Mouse (Mus musculus) spleen, adult 18-20 months (tissue): ENCODE data around the gene Filip1.

Experiments used
- DNase-seq, 2 experiments: peaks; one replicate each; pipeline ENCODE4 v3.0.0; 2022; ENCODE audit warnings: mixed read lengths in 2 of 2

Filip1 gene

DNA sequence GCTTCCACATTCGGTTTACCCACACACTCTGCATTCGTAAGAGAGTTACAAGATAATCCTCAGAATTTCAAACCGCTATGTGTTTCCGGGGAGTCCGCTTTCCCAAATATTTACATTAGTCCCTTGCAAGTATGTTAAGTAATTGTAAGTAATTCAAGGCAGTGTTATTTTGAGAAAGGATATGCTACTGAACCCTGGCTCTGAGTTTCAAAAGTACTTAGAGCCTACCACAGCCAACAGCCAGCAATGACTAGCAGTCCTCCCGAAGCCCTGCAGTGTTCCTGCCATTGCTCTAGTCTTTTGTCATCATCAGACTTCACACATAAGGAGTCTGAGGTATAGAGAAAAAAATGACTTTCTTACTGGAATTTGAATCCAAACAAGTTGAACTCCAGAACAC is 67.8 kb downstream of the Filip1 start:
- DNase-seq: no peak

DNA sequence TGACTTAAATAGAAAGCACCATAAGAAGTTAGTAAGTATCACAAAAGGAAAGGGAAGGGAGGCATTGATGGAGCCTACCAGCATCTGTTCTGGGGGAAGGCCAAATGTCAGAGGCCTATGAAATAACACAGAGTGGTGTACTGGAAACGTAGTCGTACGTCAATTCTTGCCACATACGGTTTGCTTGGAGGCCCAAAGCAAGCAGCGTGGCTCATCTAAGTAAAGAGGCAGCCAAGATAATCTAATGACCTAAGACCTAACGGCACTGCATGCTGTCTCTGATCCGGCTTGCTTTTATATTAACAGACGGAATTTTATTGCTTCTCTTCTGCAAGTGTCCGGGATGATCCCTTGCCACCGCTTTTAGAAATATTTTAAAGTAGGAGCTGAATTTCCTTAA is 68.7 kb downstream of the Filip1 start:
- no peak for DNase-seq

DNA sequence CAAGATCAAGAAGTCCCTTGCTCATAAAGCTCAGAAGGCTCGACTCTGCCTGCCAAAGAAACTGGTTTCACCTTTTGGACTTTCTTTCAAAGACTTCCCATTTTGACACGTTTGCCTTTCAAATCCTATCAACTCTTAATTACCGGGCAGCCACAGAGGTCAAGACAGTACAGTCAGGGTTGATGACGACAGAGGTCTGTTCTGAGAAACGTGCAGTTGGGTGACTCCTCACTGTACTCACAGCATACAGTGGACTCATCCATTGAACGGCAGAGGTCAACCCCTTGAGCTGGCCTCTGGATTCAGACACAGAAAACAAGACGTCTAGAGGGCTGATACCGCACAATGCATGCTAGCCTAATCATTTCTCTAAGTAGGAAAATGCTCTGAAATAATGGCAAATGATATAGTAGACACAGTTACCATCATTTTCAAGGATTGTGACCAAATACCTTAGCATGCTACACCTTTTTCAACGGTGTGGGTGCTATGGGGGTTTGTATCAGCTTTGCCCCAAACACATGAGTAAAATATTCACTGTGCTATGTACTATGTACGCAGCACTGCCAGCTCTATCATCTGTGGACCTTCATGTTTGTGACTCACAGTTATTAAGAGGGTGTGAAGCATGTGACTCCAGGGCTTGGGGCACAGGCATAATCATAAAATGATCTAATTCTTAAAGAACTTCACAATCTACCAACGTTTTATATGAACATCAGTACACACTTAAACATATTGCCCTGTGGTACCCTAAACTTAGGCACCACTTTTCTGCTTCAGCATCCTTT is 74.0 kb downstream of the Filip1 start:
- DNase-seq: no peak

DNA sequence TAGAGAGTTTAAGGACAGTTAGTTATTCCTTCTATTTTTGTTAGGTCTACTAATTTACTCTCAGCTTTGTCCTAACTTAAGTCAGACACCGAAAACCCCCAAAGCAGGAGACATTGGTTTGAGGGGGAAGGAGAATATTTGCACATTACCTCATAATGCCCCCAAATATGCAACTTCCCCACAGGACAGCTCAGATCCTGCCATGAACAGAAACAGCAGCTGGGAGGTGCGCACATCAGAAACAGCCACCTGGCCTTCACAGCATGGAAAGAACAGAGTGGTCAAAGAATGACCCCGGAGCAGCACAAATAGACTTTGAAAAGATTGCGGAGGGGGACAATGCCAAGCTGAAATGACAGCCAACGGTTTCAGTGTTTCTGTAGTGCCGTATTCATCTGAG is 75.1 kb downstream of the Filip1 start:
- no peak for DNase-seq

DNA sequence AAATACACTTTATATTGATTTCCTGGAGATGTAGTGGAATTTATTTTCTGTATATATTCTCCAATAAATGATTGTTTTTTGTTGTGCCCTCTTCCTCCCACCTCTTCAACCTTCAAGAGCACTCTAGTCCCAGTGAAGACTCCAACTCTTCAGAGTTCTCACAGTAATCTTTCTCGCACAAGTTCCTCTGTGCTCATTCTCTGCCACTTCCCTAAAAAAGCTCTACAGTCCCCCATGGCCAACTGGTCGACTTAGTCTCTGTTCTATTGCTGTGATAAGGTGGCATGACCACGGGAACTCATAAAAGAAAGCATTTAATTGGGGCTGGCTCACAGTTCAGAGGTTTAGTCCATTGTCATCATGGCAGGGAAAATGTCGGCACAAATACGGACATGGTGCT is 80.1 kb downstream of the Filip1 start:
- no peak for DNase-seq

DNA sequence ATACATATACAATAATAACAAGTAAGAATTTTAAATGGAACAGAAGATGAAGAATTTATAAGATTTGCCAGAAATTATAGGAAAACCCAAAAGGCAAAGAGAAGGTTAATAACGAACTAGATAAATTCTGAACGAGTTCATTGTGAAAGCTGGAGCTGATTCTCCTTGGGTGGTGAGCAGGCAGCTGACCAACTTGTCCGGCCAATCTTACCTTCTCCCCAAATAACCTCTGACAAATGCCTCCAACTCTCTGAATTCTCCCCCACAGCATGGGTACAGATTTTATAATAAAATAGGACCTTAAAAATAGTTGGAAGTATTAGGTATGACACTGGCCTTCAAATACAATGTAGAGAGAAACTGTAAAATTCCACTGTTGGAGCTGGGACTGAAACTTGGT is 84.6 kb downstream of the Filip1 start:
- DNase-seq: no peak

DNA sequence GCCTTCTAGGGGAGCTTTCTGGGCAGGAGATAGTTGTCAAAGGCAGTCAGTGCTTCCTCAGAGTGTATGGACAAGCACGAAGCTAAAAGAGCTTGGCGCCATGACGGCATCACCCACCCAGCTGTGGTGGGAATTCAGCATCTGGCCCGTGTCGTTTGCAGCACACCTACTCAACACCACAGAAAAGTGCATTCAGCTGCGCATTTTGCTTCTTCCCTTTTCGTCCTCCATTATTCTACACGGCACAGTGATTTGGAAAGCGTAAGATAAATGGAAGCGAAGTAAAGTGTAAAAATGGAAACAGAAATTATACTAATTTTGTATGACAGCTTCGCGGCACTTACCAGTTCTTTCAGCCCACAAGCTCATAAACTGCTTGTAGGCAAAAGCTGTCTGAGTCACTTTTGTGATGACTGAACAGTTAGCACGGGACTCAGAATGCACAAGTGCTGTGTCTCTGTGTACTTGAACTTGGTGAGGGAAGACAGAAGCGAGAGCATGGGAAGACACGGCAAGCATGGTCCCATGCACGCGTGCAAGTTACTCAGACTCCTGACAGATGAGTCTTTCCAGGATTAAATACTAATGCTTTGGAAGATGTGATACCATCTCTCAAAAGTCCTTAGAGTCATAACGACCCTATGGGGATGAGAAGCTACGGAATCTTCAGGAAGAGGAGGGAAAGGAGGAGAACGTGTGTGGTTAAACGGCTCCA is 85.3 kb downstream of the Filip1 start:
- DNase-seq: no peak

DNA sequence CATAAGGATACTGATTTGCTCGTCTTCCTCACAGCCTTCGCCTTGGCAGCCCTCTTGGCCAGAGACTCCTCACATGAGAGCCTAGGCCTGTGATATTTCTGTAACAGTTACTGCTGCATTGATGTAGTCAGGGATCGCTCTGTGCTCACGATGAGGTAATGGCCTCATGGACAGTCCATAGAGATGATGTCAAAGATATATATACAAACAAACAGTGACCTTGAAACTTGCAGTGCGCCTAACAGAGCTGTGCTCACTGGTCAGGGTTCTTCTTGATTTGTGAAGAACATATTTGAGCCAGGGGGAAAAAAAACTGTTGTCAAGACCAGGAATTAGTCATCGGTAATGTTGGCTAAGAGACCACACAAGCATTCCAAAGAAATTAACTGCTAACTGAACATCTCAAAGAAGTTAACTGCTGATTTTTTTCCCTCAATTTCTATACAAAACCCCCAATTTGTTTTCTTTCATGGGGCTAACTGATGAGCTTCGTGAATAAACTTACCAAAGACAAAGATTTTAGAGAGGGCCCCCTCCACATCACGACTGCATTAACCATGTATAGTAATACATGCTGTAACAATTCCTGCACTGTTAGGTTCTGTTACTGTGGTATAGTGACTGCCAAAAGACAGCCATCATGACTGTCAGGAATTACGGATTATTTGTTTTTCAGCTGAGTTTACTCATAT is 86.0 kb downstream of the Filip1 start:
- DNase-seq: no peak

DNA sequence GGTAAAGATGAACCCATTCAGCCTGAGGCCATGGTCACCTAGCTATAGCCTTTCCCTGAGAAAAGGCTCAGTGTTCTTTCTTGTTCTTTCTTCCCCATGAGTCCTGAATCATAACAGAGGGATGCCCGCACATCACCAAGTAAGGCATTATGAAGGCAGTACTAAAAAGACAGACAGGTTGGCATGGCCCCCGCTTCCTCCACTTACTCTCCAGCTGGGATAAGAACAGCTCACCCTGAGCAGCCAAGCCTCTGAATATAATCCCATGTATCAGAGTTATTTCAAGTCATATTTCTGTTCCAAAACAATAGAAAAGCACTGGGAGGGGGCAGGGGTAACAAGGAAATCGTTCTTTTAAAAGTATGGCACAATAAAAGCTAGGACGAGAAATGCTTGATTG is 86.7 kb downstream of the Filip1 start:
- no peak for DNase-seq

DNA sequence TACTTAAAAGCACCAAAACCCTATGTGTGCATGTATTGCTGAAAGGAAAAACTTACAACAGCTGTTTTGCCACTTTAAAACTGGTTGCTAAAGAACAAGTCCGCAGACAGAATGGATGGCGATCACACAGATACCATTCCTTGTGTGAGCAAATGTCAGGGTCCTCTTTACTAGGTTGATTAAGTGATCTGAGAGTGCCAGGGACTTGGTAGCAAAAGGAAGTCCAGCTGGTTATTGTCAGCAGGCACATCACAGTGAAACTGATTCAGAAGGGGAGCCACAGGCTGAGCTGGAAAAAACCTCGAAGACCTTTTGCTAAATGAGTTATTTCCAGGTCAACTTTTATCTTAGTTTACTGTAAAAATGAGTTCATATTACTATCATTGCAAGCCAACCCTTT is 89.4 kb downstream of the Filip1 start:
- no peak for DNase-seq

DNA sequence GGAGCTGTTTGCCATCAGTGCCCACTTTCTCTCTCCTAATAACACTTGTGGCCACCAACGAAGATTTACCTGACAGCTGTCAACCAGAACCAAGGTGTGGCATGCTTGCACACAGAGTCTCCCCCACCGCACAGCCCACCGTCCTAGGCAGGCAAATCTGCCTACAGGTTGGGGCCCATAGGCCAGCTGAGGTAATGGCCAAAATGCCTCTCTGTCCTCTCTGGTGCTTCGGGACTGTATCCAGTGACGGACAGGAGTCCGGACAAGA is 90.2 kb downstream of the Filip1 start:
- no peak for DNase-seq

DNA sequence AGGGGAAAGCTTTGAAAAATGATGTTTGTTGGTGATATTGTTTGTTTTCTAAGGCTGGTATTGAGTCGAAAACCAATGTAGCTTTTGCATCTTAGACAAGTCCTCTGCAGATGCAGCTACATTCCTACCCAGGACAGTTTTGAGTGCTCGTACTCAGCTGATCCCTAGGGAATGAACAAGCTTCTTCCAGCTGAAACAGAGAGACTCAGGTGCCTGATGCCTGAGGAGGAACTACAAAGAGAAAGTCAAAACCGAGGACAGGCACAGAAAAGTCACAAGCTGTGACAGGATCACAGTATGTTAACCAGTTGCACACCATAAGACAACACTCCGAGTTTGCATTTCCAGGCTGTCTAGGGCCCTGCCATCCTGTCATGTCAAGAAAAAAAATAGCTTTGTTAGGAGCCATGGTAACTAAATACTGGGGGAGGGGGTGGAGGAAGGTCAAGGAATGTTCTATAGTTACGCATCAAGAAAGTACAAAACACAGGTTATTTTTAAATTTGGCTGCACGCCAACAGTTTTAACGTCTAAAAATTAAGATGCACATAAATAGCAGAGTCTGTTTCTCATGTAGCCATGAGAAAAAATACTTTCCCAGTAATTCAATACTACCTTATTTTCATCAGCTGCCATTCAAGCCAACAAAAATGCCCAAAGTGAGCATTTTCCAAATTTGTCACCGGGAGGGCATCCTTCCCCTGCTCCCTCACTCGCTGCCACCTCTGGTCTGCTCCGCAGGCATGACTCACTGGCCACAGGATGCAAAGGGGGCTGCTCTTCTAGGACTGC is 90.8 kb downstream of the Filip1 start:
- no peak for DNase-seq

DNA sequence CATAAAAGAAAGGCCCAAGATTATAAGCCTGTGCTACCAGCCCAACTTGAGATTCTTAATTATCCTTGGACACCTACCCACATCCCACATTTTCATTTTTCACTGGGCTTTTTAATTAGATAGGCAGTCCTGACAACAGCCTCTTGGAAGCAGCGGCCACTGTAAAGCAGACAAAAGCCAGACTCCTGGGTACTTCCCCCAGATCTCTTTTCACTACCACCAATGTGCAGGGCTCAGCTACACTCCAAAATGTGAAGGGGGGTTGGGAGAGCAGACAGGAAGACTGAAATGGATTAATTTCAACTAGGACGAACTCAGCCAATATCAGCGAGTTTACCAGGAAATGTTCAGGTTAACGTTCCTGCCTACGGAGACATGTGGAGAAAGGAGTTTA is 92.1 kb downstream of the Filip1 start:
- DNase-seq: no peak

DNA sequence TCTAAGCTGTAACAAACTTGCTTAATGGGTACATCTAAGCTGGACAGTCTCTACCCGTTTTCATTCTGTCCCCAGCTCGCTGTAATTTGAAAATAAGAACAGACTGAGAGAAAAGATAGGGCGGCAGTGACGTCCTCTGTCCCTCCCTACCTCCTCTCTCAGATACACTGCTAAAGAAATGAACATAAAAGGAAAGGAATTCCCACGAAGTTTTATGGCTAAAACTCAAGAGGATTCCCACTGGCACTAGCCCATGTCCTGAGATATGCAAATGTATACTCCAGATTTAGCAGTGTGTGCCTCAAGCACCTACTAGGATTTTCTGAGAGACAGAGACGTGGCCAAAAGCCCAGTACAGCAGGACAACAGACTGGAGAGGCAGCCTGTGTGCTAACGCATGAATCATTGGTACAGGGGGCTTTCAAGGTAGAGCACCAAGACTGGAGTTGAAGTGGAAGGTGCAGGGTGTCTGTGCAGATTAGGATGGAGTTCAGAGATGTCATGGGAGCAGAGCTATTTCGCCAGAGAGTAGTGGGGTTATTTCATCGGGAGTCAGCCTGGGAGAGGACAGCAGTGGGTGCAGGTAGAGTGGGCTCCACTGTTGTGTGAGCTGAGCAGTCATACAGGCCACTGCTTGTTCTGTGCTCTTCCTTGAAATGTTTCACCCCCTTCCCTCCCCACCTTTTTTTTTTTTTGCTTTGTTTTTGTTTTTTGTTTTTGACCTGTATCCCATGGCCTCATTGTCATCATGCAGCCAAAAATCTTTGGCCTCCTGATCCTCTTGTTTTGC is 92.7 kb downstream of the Filip1 start:
- no peak for DNase-seq

DNA sequence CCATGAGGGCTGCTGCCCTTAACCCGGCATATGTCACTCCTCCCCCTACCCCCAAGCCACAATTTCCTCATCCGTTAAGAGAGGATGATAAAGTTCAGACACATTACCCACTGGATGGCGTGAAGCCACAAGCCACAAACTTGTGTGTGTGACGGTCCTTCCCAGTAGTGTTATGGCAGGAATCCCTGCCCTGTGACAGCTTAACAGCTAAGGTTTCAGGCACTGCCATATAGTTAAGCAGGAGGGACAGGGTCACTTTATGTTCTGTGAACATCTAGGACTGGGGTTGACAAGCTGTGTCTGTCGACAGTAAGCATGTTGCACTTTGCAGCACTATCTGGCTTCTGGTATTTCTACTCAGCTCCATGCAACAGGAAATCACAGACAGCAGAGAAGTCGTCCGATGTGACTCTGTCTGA is 93.3 kb downstream of the Filip1 start:
- no peak for DNase-seq

DNA sequence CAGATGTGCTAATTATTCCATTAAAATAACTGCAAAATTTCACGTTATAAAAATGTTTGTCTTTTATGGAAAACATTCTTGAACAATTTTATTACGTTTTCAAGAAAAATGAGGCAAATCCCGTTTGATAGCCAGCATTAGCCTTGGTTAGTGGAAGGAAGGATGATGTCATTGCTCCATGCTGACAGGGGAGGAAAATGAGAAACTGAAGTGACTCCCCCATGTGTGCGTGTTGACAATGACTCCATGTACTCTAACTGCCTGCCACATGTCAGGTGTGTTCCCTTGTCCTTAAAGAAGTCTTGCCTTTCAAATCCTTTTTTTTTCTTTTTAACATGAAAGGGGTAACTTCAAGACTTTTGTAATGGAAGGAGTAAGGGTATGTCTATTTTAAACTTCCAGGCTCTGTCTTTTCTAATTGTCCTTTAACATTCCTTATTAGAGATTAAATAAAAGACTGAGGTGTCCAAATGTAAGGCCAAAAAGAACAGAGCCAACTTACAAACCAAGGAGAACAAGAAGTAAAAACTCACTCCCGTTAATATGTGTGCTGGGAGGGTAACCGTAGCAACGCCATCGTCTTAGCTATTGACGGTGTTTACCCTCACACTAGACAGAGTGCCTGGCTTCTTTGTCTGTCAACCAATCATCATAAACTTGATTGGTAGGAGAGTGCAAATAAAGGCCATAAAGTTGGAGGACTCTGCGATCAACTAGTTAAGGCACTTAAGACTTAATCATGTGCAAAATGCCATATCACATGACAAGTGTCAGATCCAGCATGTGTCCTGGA is 94.1 kb downstream of the Filip1 start:
- DNase-seq: no peak

DNA sequence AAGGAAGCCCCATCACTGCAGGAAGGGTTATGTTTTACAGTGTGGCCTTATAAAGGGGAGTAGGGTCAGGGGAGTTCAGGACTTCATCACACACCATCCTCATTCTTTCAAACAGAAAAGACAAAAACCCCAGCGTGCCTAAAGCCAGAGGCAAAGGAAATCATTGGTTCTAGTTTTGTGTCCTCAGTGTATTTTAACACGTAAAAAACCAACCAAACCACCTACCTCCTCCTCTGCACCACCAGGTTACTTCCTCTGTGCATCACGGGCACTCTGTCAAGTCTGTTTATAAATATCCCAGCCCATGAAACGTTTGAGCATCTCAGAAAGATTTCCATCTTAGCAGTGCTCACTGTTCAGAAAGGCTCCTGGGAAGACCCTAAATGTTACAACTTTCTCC is 98.4 kb downstream of the Filip1 start:
- no peak for DNase-seq

DNA sequence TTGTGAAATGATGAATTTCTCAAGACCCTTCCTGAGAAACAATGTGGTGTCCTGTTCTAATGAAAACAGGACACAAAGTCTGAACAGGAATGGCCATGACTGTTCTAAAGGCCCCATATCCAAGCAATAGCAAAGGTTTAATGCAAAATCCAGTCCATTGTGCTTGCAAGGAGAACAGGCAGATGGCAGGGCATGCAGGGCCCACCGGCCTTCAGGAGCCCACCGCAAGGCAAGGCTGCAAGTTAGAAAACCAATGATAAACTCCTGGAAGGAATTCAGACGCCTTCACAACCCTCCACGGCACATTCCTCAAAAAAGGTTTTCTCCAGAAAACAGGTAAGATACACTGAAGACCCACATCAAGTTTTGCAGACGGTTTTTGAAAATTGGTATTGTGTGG is 99.7 kb downstream of the Filip1 start:
- no peak for DNase-seq

DNA sequence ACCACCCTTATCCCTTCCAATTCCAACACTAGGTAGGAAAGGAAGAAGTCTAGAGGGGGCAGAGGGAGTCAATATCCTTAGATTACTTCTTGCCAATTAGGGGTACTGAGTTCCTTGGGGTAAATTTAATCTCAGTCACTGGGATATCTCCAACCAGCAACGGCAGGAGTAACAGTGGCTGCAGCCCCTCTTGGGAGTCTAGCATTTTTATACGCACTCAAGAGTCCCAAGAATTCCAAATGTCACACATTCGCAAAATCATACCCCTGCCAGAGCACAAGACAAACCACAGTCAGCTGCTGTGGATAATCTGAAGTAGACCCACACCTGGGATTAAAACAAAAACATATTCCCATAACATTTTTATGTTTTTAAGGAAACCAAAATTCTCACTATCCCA is 102.5 kb downstream of the Filip1 start:
- DNase-seq: no peak

DNA sequence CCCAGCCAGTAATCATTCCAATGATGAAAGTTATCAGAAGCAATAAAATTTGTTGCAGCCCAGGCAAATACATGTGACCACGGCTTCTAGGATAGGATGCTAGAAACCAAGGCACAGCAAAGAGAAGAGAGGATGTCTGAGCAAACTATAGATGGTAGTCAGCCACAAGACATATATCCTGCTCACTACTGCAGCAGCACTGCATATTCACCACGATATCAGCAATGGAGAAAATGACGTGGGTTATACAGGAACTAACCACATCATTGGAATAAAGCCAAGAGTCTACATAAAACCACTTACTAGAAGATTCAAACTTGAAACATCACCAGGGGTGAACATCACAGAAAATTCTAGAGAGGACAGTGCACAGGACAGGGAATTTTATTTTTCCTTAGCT is 113.8 kb downstream of the Filip1 start:
- no peak for DNase-seq

DNA sequence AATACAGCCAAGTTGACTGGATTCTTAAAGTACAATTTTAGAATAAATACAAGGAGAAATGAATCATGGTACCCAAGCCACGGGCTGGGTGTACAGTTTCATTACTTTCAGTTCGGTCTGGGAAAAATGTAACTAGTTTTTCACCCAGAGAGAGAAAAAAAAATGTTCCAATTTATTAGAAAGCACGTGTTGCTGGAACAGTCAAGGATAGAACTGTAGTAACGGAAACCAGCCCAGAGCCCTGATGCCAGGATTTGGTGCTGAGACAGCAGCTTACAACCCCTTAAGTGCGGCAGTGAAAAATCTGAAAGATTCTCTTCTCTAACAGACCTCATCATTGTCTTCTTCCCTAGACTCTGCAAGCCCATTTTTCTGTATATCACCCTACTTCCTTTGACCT is 118.0 kb downstream of the Filip1 start:
- no peak for DNase-seq
